Mouse (Mus musculus) left cerebral cortex, adult 18-20 months (tissue): ENCODE data around the gene Cldn34c1. TPM values are rescaled to one million over a fixed set of nuclear protein-coding genes. Genes with fewer than 3 reads are reported as not detected.
"Not testable (repeated sequence)": the region's sequence is repeated elsewhere in the genome, so short reads cannot be mapped to it uniquely, and the experiment has no call there.

ENCODE experiments used
- DNase-seq, 2 experiments: peaks; one replicate each; pipeline ENCODE4 v3.0.0; 2021 to 2022; ENCODE audit warnings: low spot score in 2 of 2, mixed read lengths in 1 of 2
- long read RNA-seq, 2 experiments: library from polyadenylated mRNA; stranded (forward); transcript quantifications; one replicate each; pipeline ENCODE4 v2.0.0; 2021
- total RNA-seq, 2 experiments: library from RNA; stranded (reverse); gene quantifications; 2 replicates each; pipeline ENCODE4 v1.2.3; 2021

Gene Cldn34c1
- total RNA-seq = 1 to 10 TPM; 5.8 to 7.8 TPM
- long read RNA-seq, experiment 1, partial matches to known transcripts = 0 of 1 reads
- long read RNA-seq, experiment 1, other reads (novel, unspliced or antisense) = 1 of 1 reads
- long read RNA-seq, experiment 2, partial matches to known transcripts = 1 of 4 reads
- long read RNA-seq, experiment 2, other reads (novel, unspliced or antisense) = 1 of 4 reads

- DNase-seq = peak; percentile 59 to 72
Observed at GRCm38 (mm10) chrX:123103291-123104260, at the start of gene Cldn34c1. Gene Cldn34c1 (plus strand): TSS chrX:123103495.

DNA sequence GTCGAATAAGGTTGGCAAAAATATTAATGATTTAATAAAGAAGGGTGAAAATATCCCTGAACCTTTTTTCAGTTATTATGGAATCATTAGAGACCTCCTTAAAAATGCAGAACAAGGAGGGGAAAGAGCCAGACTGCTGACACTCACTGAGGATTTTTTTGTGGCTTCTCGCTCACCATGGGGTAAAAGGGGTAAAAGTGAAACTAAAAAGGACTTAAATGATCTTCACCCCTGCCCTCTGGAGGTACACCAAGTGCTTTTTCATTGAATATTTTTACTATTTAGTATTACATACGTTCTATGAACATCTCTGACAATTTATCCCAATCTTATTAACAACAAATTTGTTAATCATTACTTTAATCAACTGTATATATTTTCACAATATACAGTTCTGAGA is 15.9 kb upstream of the Cldn34c1 start:
- DNase-seq = no peak

DNA sequence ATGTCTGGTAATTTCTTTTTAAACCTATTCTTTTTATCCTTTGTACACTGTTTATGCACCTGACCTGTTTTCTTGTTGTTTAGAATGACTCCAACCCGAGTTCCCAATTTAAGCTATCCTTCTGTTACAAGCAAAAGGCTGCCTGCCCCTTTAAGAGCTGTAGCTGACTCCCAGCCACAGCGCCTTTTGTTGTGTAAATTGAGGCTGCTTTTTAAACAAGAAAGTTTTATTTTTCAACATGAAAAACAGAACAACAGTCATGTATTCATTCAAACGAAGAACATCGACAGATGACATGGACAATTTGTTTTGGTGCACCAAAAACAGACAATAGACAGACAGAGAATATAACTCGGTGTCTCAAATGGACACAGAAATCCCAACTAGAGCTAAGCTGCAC is 489 bp upstream of the Cldn34c1 start:
- DNase-seq = not testable (repeated sequence)

GRCm38 (mm10) chrX:123104692-123105091 is 1.4 kb downstream of the Cldn34c1 start:
- not testable (repeated sequence) for DNase-seq

- DNase-seq = not testable (repeated sequence)
Observed at GRCm38 (mm10) chrX:123222381-123222780, 119.1 kb downstream of the Cldn34c1 start, which contains the start of gene Srsx. Gene Srsx (minus strand): TSS chrX:123222481.

Other genes starting within 250 kb of the Cldn34c1 start
- gene Gm17521, start 73.8 kb upstream of the Cldn34c1 start, total RNA-seq = not detected
- gene Srsx, start 119.0 kb downstream of the Cldn34c1 start, total RNA-seq = not detected
- not detected for gene Gm17577, start 143.4 kb downstream of the Cldn34c1 start, total RNA-seq